Mouse (Mus musculus): Measurements from ENCODE around the gene Chmp4b. TPM values are rescaled to one million over a fixed set of nuclear protein-coding genes. Genes with fewer than 3 reads are reported as not detected.

Gene Chmp4b
- polyA plus RNA-seq, 1 experiment from 2014 or later, result 13.7 TPM

DNA sequence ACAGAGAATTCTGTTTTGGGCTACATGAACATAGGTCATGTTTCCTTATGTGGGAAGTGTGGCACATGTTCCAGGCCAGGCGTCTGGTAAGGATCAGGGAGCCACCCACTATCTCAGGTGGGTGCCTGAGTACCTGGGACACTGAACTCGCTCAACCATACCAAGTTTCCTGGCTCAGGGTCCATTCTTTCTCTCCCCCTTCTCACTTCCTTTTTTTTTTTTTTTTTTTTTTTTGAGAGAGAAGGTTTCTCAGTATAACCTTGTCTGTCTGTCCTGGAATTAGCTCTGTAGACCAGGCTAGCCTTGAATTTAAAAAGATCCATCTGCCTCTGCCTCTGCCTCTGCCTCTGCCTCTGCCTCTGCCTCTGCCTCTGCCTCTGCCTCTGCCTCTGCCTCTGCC is 68.8 kb downstream of the Chmp4b start:
- no peak for ATAC-seq (ENCODE audit: insufficient number of reproducible peaks, low FRiP score, low TSS enrichment, low read depth)
- H3K9me3 ChIP-seq (ENCODE audit: control insufficient read depth, low read length), result no peaks in the 10 kb centered on the region
- no peak overlapping the region for H3K4me2 ChIP-seq (ENCODE audit: low read depth, severe bottlenecking)
- no peak overlapping the region for H3K9ac ChIP-seq (ENCODE audit: low read length)
- H3K27me3 ChIP-seq (ENCODE audit: control insufficient read depth, insufficient read depth, low read length), result no peaks in the 10 kb centered on the region
- H3K4me3 ChIP-seq (ENCODE audit: low read depth, low read length), result no peak overlapping the region
- 82% methylated on average over 2 of the region's 2 CpGs for WGBS
- no peak for DNase-seq (ENCODE audit: low spot score)
- H3K27ac ChIP-seq (replicated peaks; ENCODE audit: low read depth, low read length), result no peak overlapping the region
- no peaks in the 10 kb centered on the region for H3K4me1 ChIP-seq (ENCODE audit: control insufficient read depth, insufficient read depth, low read length)
- no peaks in the 10 kb centered on the region for H3K36me3 ChIP-seq (ENCODE audit: control insufficient read depth, insufficient read depth, low read length)

DNA sequence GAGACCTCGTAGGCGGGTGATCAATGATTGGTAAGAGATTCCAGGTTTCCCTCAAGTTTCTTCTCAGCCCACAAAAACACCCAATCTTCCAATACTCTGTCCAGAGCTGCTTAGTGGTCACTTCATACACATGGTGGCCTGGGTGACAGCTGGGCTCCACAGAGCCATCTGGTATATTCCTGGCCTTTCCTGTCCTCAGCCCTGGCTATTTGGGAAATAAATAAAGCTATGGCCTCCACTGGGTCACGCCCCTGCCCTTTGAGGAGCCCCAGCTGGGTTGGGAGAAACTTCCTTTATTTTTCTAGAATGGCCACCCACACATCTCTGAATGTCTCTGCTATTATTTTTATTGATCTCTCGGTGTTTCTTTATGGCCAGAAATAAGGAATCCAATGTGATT is 72.0 kb downstream of the Chmp4b start:
- DNase-seq (ENCODE audit: low spot score) (no peak), ATAC-seq (ENCODE audit: insufficient number of reproducible peaks, low FRiP score, low TSS enrichment, low read depth) (no peak)
- no peaks in the 10 kb centered on the region for H3K36me3 ChIP-seq (ENCODE audit: control insufficient read depth, insufficient read depth, low read length)
- H3K4me3 ChIP-seq (ENCODE audit: low read depth, low read length), result no peak overlapping the region
- H3K27me3 ChIP-seq (ENCODE audit: control insufficient read depth, insufficient read depth, low read length), result no peaks in the 10 kb centered on the region
- H3K9ac ChIP-seq (ENCODE audit: low read length), result no peak overlapping the region
- H3K27ac ChIP-seq (replicated peaks; ENCODE audit: low read depth, low read length), result no peak overlapping the region
- 86% methylated on average over 4 of the region's 4 CpGs for WGBS
- no peaks in the 10 kb centered on the region for H3K9me3 ChIP-seq (ENCODE audit: control insufficient read depth, low read length)
- H3K4me1 ChIP-seq (ENCODE audit: control insufficient read depth, insufficient read depth, low read length), result no peaks in the 10 kb centered on the region
- no peak overlapping the region for H3K4me2 ChIP-seq (ENCODE audit: low read depth, severe bottlenecking)

DNA sequence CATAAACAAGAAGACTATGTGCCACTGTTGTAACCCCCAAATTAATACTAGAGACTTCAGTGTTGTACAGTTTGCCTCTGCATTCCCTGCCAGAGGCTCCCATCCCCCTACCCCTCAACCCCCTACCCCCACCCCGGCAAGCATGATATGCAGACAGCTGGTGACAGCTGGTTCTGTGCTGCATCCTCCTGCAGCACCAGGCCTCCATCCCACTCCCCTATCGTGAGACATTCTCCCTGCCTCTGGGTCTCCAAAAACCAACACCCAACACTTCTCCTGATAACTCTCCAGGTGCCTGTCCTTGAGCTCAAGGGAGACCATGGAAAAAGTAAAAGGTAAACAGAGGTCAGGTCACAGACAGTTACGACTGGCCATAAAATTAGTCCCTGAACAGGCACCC is 78.2 kb downstream of the Chmp4b start:
- DNase-seq (ENCODE audit: low spot score), result no peak
- H3K36me3 ChIP-seq (ENCODE audit: control insufficient read depth, insufficient read depth, low read length), result no peaks in the 10 kb centered on the region
- H3K9me3 ChIP-seq (ENCODE audit: control insufficient read depth, low read length), result no peaks in the 10 kb centered on the region
- no peak overlapping the region for H3K27ac ChIP-seq (replicated peaks; ENCODE audit: low read depth, low read length)
- peaks cover 4% of the 10 kb centered on the region; the same call in 1 of the 2 replicates for H3K4me1 ChIP-seq (ENCODE audit: control insufficient read depth, insufficient read depth, low read length)
- ATAC-seq (ENCODE audit: insufficient number of reproducible peaks, low FRiP score, low TSS enrichment, low read depth), result no peak
- WGBS, result 29% methylated on average over 3 of the region's 3 CpGs
- no peak overlapping the region for H3K4me3 ChIP-seq (ENCODE audit: low read depth, low read length)
- H3K27me3 ChIP-seq (ENCODE audit: control insufficient read depth, insufficient read depth, low read length), result no peaks in the 10 kb centered on the region
- H3K9ac ChIP-seq (ENCODE audit: low read length), result no peak overlapping the region
- H3K4me2 ChIP-seq (ENCODE audit: low read depth, severe bottlenecking), result no peak overlapping the region

- Histone ChIP-seq H3K36me3 (ENCODE audit: control insufficient read depth, insufficient read depth, low read length) (no peaks in the 10 kb centered on the region), H3K4me3 (ENCODE audit: low read depth, low read length) (no peak overlapping the region), H3K9ac (ENCODE audit: low read length) (no peak overlapping the region), H3K4me1 (ENCODE audit: control insufficient read depth, insufficient read depth, low read length) (peaks cover 4% of the 10 kb centered on the region; the same call in 1 of the 2 replicates), H3K27ac (replicated peaks; ENCODE audit: low read depth, low read length) (no peak overlapping the region), H3K27me3 (ENCODE audit: control insufficient read depth, insufficient read depth, low read length) (no peaks in the 10 kb centered on the region), H3K4me2 (ENCODE audit: low read depth, severe bottlenecking) (no peak overlapping the region), H3K9me3 (ENCODE audit: control insufficient read depth, low read length) (no peaks in the 10 kb centered on the region)
- DNase-seq (ENCODE audit: low spot score), result no peak
- ATAC-seq (ENCODE audit: insufficient number of reproducible peaks, low FRiP score, low TSS enrichment, low read depth), result no peak
- WGBS, result 85% methylated on average over 3 of the region's 3 CpGs
Observed at GRCm38 (mm10) chr2:154730841-154731240, 79.3 kb downstream of the Chmp4b start.

DNA sequence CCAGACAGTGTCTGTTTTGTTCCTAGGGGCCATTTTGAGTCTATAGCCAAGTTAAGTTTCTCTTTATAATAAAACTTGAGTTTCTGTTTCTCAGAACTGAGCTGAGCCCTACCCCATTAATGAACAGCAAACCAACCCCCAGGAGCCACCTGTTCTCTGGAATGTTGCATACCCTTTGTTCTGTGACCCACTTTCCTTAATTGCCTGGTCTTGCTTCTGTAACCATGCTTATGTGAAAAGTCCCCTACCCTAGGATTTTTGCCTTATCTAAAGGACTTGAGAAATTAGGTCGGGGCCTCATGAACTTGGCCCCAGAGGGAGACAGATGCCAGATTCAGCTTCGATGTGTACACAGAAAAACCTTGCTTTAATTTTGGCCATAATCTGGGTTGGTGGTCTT is 80.4 kb downstream of the Chmp4b start:
- no peak overlapping the region for H3K9ac ChIP-seq (ENCODE audit: low read length)
- no peaks in the 10 kb centered on the region for H3K27me3 ChIP-seq (ENCODE audit: control insufficient read depth, insufficient read depth, low read length)
- H3K4me2 ChIP-seq (ENCODE audit: low read depth, severe bottlenecking), result no peak overlapping the region
- no peak overlapping the region for H3K27ac ChIP-seq (replicated peaks; ENCODE audit: low read depth, low read length)
- H3K4me3 ChIP-seq (ENCODE audit: low read depth, low read length), result no peak overlapping the region
- WGBS, result 62% methylated on average over 2 of the region's 2 CpGs
- DNase-seq (ENCODE audit: low spot score), result no peak
- no peak for ATAC-seq (ENCODE audit: insufficient number of reproducible peaks, low FRiP score, low TSS enrichment, low read depth)
- H3K4me1 ChIP-seq (ENCODE audit: control insufficient read depth, insufficient read depth, low read length), result peaks cover 4% of the 10 kb centered on the region; the same call in 1 of the 2 replicates
- no peaks in the 10 kb centered on the region for H3K36me3 ChIP-seq (ENCODE audit: control insufficient read depth, insufficient read depth, low read length)
- H3K9me3 ChIP-seq (ENCODE audit: control insufficient read depth, low read length), result no peaks in the 10 kb centered on the region

DNA sequence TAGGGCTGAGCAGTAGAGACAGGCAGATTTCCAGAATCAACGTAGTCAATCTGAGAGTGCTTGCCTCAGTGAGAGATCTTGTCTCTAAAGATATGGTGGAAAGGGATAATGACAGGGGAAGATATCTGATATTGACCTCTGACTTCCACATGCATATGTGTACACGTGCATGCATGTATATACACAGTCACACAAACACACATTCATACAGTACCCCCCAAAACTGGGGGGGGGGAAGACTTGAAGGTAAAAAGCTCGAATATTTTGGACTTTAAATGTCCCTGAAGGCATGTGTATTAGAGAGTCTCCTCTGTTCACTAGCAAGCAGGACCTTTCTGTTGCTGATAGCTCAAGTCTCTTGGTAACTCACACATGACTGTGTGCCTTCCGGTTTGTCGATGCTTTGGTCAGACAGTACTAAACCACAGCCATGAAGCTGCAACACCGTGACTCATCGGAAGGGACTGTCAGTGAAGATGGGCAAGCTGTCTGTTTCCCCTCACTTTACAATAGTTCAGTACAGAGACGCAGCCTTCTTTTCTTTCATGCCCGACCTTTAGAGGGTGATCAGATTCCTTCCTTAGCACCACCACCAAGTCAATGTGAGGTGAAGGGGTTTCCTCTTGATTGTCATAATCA is 81.1 kb downstream of the Chmp4b start:
- no peaks in the 10 kb centered on the region for H3K9me3 ChIP-seq (ENCODE audit: control insufficient read depth, low read length)
- no peaks in the 10 kb centered on the region for H3K36me3 ChIP-seq (ENCODE audit: control insufficient read depth, insufficient read depth, low read length)
- H3K4me3 ChIP-seq (ENCODE audit: low read depth, low read length), result no peak overlapping the region
- no peak overlapping the region for H3K27ac ChIP-seq (replicated peaks; ENCODE audit: low read depth, low read length)
- no peak overlapping the region for H3K4me2 ChIP-seq (ENCODE audit: low read depth, severe bottlenecking)
- no peaks in the 10 kb centered on the region for H3K27me3 ChIP-seq (ENCODE audit: control insufficient read depth, insufficient read depth, low read length)
- no peak overlapping the region for H3K9ac ChIP-seq (ENCODE audit: low read length)
- DNase-seq (ENCODE audit: low spot score) (no peak), ATAC-seq (ENCODE audit: insufficient number of reproducible peaks, low FRiP score, low TSS enrichment, low read depth) (no peak)
- WGBS, result 78% methylated on average over 9 of the region's 9 CpGs
- peaks cover 4% of the 10 kb centered on the region; the same call in 1 of the 2 replicates for H3K4me1 ChIP-seq (ENCODE audit: control insufficient read depth, insufficient read depth, low read length)

DNA sequence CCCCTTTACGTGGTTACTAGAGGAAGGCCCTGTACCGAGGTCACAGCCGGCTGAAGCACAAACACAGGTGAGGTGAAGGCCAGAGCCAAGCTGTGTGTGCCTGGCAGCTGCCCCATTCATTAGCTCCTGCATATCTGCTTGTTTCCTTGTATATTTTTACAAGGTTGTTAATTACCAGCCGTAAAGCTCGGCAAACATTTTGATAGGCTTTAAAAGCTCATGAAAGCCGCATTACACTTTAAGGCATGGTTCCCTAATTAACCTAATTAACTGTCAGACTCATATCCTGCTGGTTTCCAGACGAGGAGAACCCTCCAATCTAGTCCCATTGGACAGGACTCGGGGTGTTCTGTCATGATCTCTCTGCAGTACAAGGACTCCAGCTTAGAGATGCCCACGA is 83.5 kb downstream of the Chmp4b start:
- Histone ChIP-seq H3K27me3 (ENCODE audit: control insufficient read depth, insufficient read depth, low read length) (no peaks in the 10 kb centered on the region), H3K4me1 (ENCODE audit: control insufficient read depth, insufficient read depth, low read length) (no peaks in the 10 kb centered on the region), H3K36me3 (ENCODE audit: control insufficient read depth, insufficient read depth, low read length) (no peaks in the 10 kb centered on the region), H3K4me3 (ENCODE audit: low read depth, low read length) (no peak overlapping the region), H3K9me3 (ENCODE audit: control insufficient read depth, low read length) (no peaks in the 10 kb centered on the region), H3K27ac (replicated peaks; ENCODE audit: low read depth, low read length) (no peak overlapping the region), H3K4me2 (ENCODE audit: low read depth, severe bottlenecking) (no peak overlapping the region), H3K9ac (ENCODE audit: low read length) (no peak overlapping the region)
- ATAC-seq (ENCODE audit: insufficient number of reproducible peaks, low FRiP score, low TSS enrichment, low read depth) (no peak), DNase-seq (ENCODE audit: low spot score) (no peak)
- 19% methylated on average over 9 of the region's 9 CpGs for WGBS

DNA sequence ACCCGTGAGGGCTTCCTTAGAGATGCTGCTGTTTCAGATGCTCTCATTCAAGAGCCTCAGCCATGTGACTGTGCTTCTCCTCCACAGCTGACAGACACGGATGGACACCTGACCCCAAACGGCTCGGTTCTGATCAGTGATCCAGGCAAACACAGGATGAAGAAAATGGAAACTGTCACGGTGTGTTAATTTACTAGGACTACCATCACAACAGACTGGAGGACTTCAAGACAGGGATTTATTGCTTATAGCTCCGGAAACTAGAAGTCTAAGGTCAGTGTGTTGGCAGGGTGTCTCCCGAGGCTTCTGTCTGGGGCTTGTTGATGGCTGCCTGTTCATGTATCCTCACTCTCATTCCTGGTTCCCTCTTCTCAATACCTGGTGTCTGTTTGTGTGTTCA is 83.9 kb downstream of the Chmp4b start:
- no peaks in the 10 kb centered on the region for H3K36me3 ChIP-seq (ENCODE audit: control insufficient read depth, insufficient read depth, low read length)
- H3K4me3 ChIP-seq (ENCODE audit: low read depth, low read length), result no peak overlapping the region
- ATAC-seq (ENCODE audit: insufficient number of reproducible peaks, low FRiP score, low TSS enrichment, low read depth), result no peak
- 30% methylated on average over 7 of the region's 7 CpGs for WGBS
- no peak overlapping the region for H3K9ac ChIP-seq (ENCODE audit: low read length)
- no peaks in the 10 kb centered on the region for H3K9me3 ChIP-seq (ENCODE audit: control insufficient read depth, low read length)
- no peak overlapping the region for H3K4me2 ChIP-seq (ENCODE audit: low read depth, severe bottlenecking)
- H3K4me1 ChIP-seq (ENCODE audit: control insufficient read depth, insufficient read depth, low read length), result no peaks in the 10 kb centered on the region
- H3K27me3 ChIP-seq (ENCODE audit: control insufficient read depth, insufficient read depth, low read length), result no peaks in the 10 kb centered on the region
- no peak overlapping the region for H3K27ac ChIP-seq (replicated peaks; ENCODE audit: low read depth, low read length)
- DNase-seq (ENCODE audit: low spot score), result no peak

DNA sequence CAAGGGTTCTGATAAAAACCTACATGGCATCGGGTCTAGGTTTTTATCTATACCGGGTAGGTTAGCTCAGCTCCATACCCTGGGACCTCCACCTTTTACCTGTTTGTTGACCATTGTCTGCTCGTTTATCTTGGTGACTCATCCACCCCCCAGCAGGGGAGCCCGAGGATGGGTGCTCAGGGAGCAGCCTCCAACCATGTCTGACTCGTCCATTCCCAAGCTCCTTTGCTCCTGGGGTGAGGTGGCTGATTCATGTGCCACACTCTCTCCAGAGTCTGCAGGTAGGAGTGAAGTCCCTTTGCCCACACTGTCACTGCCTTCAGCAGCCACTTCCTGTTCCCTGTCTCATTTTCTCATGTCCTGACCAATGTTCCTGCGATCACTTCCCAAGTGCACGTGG is 84.5 kb downstream of the Chmp4b start:
- Histone ChIP-seq H3K9me3 (ENCODE audit: control insufficient read depth, low read length) (no peaks in the 10 kb centered on the region), H3K4me2 (ENCODE audit: low read depth, severe bottlenecking) (no peak overlapping the region), H3K27me3 (ENCODE audit: control insufficient read depth, insufficient read depth, low read length) (no peaks in the 10 kb centered on the region), H3K4me3 (ENCODE audit: low read depth, low read length) (no peak overlapping the region), H3K9ac (ENCODE audit: low read length) (no peak overlapping the region), H3K4me1 (ENCODE audit: control insufficient read depth, insufficient read depth, low read length) (no peaks in the 10 kb centered on the region), H3K36me3 (ENCODE audit: control insufficient read depth, insufficient read depth, low read length) (no peaks in the 10 kb centered on the region), H3K27ac (replicated peaks; ENCODE audit: low read depth, low read length) (no peak overlapping the region)
- no peak for DNase-seq (ENCODE audit: low spot score)
- no peak for ATAC-seq (ENCODE audit: insufficient number of reproducible peaks, low FRiP score, low TSS enrichment, low read depth)
- WGBS, result 76% methylated on average over 7 of the region's 7 CpGs
